Mouse (Mus musculus) liver, embryonic 12.5 days (tissue): Measurements from ENCODE around the gene Fam219a. TPM values are rescaled to one million over a fixed set of nuclear protein-coding genes. Genes with fewer than 3 reads are reported as not detected.

Source experiments
- polyA plus RNA-seq: library from polyadenylated mRNA; unstranded; fragments of >200 nt; fragmentation: Nextera tagmentation; extraction: Ambion mirVana; gene quantifications from 2 replicates; pipeline ENCODE4 v1.2.1, GENCODE M21; 2016

Gene Fam219a
- polyA plus RNA-seq, 1 experiment from 2014 or later: 1.0 TPM

Other genes starting within 250 kb of the Fam219a start
- 28.3 and 28.5 TPM in 2 replicates for gene Ubap1, start 220.5 kb downstream of the Fam219a start, polyA plus RNA-seq
- 9.0 and 9.5 TPM in 2 replicates for gene Kif24, start 104.7 kb downstream of the Fam219a start, polyA plus RNA-seq
- gene Nudt2, start 104.4 kb downstream of the Fam219a start, polyA plus RNA-seq: 30.9 and 31.7 TPM in 2 replicates
- gene AI464131, start 66.5 kb downstream of the Fam219a start, polyA plus RNA-seq: 0.57 and 0.98 TPM in 2 replicates
- not detected in 2 replicates for gene 1110017D15Rik, start 52.2 kb downstream of the Fam219a start, polyA plus RNA-seq
- gene Dnaic1, start 237 bp upstream of the Fam219a start, polyA plus RNA-seq: 0.51 and 0.61 TPM in 2 replicates
- gene Enho, start 70.8 kb upstream of the Fam219a start, polyA plus RNA-seq: 1.1 and 1.5 TPM in 2 replicates
- 1.4 and 1.7 TPM in 2 replicates for gene Cntfr, start 127.6 kb upstream of the Fam219a start, polyA plus RNA-seq
- 39.7 and 43.0 TPM in 2 replicates for gene Il11ra1, start 130.5 kb upstream of the Fam219a start, polyA plus RNA-seq
- gene Rpp25l, start 144.0 kb upstream of the Fam219a start, polyA plus RNA-seq: 39.1 and 44.9 TPM in 2 replicates
- 89.7 and 92.2 TPM in 2 replicates for gene Dctn3, start 153.6 kb upstream of the Fam219a start, polyA plus RNA-seq
- gene Arid3c, start 161.6 kb upstream of the Fam219a start, polyA plus RNA-seq: not detected in 2 replicates
- gene Galt, start 185.7 kb upstream of the Fam219a start, polyA plus RNA-seq: 25.2 and 25.7 TPM in 2 replicates
- gene Sigmar1, start 186.6 kb upstream of the Fam219a start, polyA plus RNA-seq: 49.6 and 51.2 TPM in 2 replicates
- gene Ccl27a, start 204.7 kb upstream of the Fam219a start, polyA plus RNA-seq: 9.8 and 10.3 TPM in 2 replicates